Mouse (Mus musculus) urinary bladder, postnatal 4 days (tissue): ENCODE measurements around the gene Dlgap4.

Experiments used
- DNase-seq, 2 experiments: peaks; one replicate each; pipeline ENCODE4 v3.0.0; 2021 to 2022; ENCODE audit warnings: low spot score in 2 of 2

The Dlgap4 gene

GRCm38 (mm10) chr2:156716683-156717082 is 103.2 kb downstream of the Dlgap4 start:
- no peak for DNase-seq

GRCm38 (mm10) chr2:156717320-156718281 is 104.1 kb downstream of the Dlgap4 start:
- peak; percentile 32 to 57 for DNase-seq

- no peak for DNase-seq
These were observed 105.3 kb downstream of the Dlgap4 start for GRCm38 (mm10) chr2:156718793-156719192.

GRCm38 (mm10) chr2:156719549-156720312 is 106.2 kb downstream of the Dlgap4 start:
- no peak for DNase-seq

GRCm38 (mm10) chr2:156720313-156720674 is 106.8 kb downstream of the Dlgap4 start:
- DNase-seq, result no peak

- peak; percentile 95 to 96 for DNase-seq
These were observed 107.4 kb downstream of the Dlgap4 start for GRCm38 (mm10) chr2:156720675-156721553.

GRCm38 (mm10) chr2:156721554-156722070 is 108.1 kb downstream of the Dlgap4 start:
- DNase-seq, result no peak

- peak in 1 of 2 experiments; percentile 54 for DNase-seq
These were observed 108.6 kb downstream of the Dlgap4 start for GRCm38 (mm10) chr2:156722071-156722575.

GRCm38 (mm10) chr2:156722752-156723151 is 109.2 kb downstream of the Dlgap4 start:
- DNase-seq, result no peak

- no peak for DNase-seq
These were observed 110.5 kb downstream of the Dlgap4 start for GRCm38 (mm10) chr2:156723899-156724523.

GRCm38 (mm10) chr2:156724871-156725270 is 111.4 kb downstream of the Dlgap4 start:
- DNase-seq, result no peak

- DNase-seq, result no peak
These were observed 112.8 kb downstream of the Dlgap4 start for GRCm38 (mm10) chr2:156726344-156726743.

- no peak for DNase-seq
These were observed 113.4 kb downstream of the Dlgap4 start for GRCm38 (mm10) chr2:156726878-156727277.

GRCm38 (mm10) chr2:156729537-156730469 is 116.3 kb downstream of the Dlgap4 start:
- no peak for DNase-seq

- no peak for DNase-seq
These were observed 117.0 kb downstream of the Dlgap4 start for GRCm38 (mm10) chr2:156730501-156730921.

GRCm38 (mm10) chr2:156731592-156731991 is 118.1 kb downstream of the Dlgap4 start:
- no peak for DNase-seq

GRCm38 (mm10) chr2:156732109-156732508 is 118.6 kb downstream of the Dlgap4 start:
- peak in 1 of 2 experiments; percentile 34 for DNase-seq

GRCm38 (mm10) chr2:156735761-156736335 is 122.3 kb downstream of the Dlgap4 start:
- no peak for DNase-seq

- DNase-seq, result peak in 1 of 2 experiments; percentile 21
These were observed 123.3 kb downstream of the Dlgap4 start for GRCm38 (mm10) chr2:156736846-156737245.
